Mouse (Mus musculus): Measurements from ENCODE around the gene Rab44. TPM values are rescaled to one million over a fixed set of nuclear protein-coding genes. Genes with fewer than 3 reads are reported as not detected.
"Not testable (repeated sequence)": the region's sequence is repeated elsewhere in the genome, so short reads cannot be mapped to it uniquely, and the experiment has no call there.

Gene Rab44
- not detected in 2 replicates for polyA plus RNA-seq (2011; ENCODE audit: insufficient read depth, insufficient read length, low read depth, missing spikeins)

- Histone ChIP-seq H3K4me1 (ENCODE audit: control insufficient read depth, insufficient read depth, low read length) (no peaks in the 10 kb centered on the region), H3K36me3 (ENCODE audit: control insufficient read depth, insufficient read depth, low read length, poor library complexity, severe bottlenecking) (no peaks in the 10 kb centered on the region), H3K9ac (ENCODE audit: low read depth, poor library complexity, severe bottlenecking) (no peak within 1 kb of the TSS), H3K27ac (ENCODE audit: insufficient read depth, low read length) (no peak within 1 kb of the TSS), H3K4me3 (ENCODE audit: low read depth, low read length) (no peak within 1 kb of the TSS), H3K27me3 (ENCODE audit: control insufficient read depth, insufficient read depth, low read length, poor library complexity, severe bottlenecking) (no peaks in the 10 kb centered on the region; the same call in 1 of the 2 replicates), H3K9me3 (replicated peaks; ENCODE audit: control insufficient read depth, insufficient read depth, low read length, poor library complexity, severe bottlenecking) (no peaks in the 10 kb centered on the region)
- no peak for TF ChIP-seq EP300 (IDR thresholded peaks at IDR 0.05; ENCODE audit: insufficient read depth, low read depth, low read length)
- no peak for TF ChIP-seq POLR2A (IDR thresholded peaks at IDR 0.05; ENCODE audit: insufficient read depth, low read length)
- TF ChIP-seq CTCF (IDR thresholded peaks at IDR 0.05; ENCODE audit: low read depth, low read length): no peak
Observed at GRCm38 (mm10) chr17:29113591-29114352, at the start of gene Rab44. Rab44 (plus strand) TSS chr17:29114145.

GRCm38 (mm10) chr17:29065245-29065940 is 48.6 kb upstream of the Rab44 start:
- peaks cover 6% of the 10 kb centered on the region for H3K4me1 ChIP-seq (ENCODE audit: control insufficient read depth, insufficient read depth, low read length)
- no peaks in the 10 kb centered on the region for H3K27me3 ChIP-seq (ENCODE audit: control insufficient read depth, insufficient read depth, low read length, poor library complexity, severe bottlenecking)
- no peak overlapping the region for H3K4me3 ChIP-seq (ENCODE audit: low read depth, low read length)
- H3K36me3 ChIP-seq (ENCODE audit: control insufficient read depth, insufficient read depth, low read length, poor library complexity, severe bottlenecking): no peaks in the 10 kb centered on the region
- no peak for TF ChIP-seq POLR2A (IDR thresholded peaks at IDR 0.05; ENCODE audit: insufficient read depth, low read length)
- no peak for TF ChIP-seq EP300 (IDR thresholded peaks at IDR 0.05; ENCODE audit: insufficient read depth, low read depth, low read length)
- no peak for TF ChIP-seq CTCF (IDR thresholded peaks at IDR 0.05; ENCODE audit: low read depth, low read length)
- peak overlapping the region; percentile 85 for H3K27ac ChIP-seq (ENCODE audit: insufficient read depth, low read length)
- peak overlapping the region; percentile 24; the same call in 1 of the 2 replicates for H3K9ac ChIP-seq (ENCODE audit: low read depth, poor library complexity, severe bottlenecking)
- no peaks in the 10 kb centered on the region for H3K9me3 ChIP-seq (replicated peaks; ENCODE audit: control insufficient read depth, insufficient read depth, low read length, poor library complexity, severe bottlenecking)

GRCm38 (mm10) chr17:29065971-29066370 is 48.0 kb upstream of the Rab44 start:
- TF ChIP-seq CTCF (IDR thresholded peaks at IDR 0.05; ENCODE audit: low read depth, low read length): no peak
- TF ChIP-seq EP300 (IDR thresholded peaks at IDR 0.05; ENCODE audit: insufficient read depth, low read depth, low read length): no peak
- TF ChIP-seq POLR2A (IDR thresholded peaks at IDR 0.05; ENCODE audit: insufficient read depth, low read length): no peak
- peaks cover 6% of the 10 kb centered on the region for H3K4me1 ChIP-seq (ENCODE audit: control insufficient read depth, insufficient read depth, low read length)
- H3K36me3 ChIP-seq (ENCODE audit: control insufficient read depth, insufficient read depth, low read length, poor library complexity, severe bottlenecking): no peaks in the 10 kb centered on the region
- H3K27ac ChIP-seq (ENCODE audit: insufficient read depth, low read length): no peak overlapping the region
- no peaks in the 10 kb centered on the region for H3K27me3 ChIP-seq (ENCODE audit: control insufficient read depth, insufficient read depth, low read length, poor library complexity, severe bottlenecking)
- no peaks in the 10 kb centered on the region for H3K9me3 ChIP-seq (replicated peaks; ENCODE audit: control insufficient read depth, insufficient read depth, low read length, poor library complexity, severe bottlenecking)
- H3K9ac ChIP-seq (ENCODE audit: low read depth, poor library complexity, severe bottlenecking): no peak overlapping the region
- no peak overlapping the region for H3K4me3 ChIP-seq (ENCODE audit: low read depth, low read length)

DNA sequence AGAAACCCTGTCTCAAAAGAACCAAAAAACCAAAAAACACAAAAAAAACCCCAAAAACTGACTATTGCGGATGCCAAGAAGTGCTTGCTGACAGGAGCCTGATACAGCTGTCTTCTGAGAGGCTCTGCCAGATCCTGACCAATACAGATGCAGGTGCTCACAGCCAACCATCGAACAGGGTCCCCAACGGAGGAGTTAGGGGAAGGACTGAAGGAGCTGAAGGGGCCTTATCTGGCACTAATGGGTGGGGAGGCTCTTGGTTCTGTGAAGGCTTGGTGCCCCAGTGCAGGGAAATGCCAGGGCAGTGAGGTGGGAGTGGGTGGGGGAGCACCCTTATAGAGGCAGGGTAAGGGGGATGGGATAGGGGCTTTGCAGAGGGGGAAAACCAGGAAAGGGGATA is 46.5 kb upstream of the Rab44 start:
- H3K4me1 ChIP-seq (ENCODE audit: control insufficient read depth, insufficient read depth, low read length); H3K4me3 ChIP-seq (ENCODE audit: low read depth, low read length); H3K27ac ChIP-seq (ENCODE audit: insufficient read depth, low read length); H3K27me3 ChIP-seq (ENCODE audit: control insufficient read depth, insufficient read depth, low read length, poor library complexity, severe bottlenecking); H3K36me3 ChIP-seq (ENCODE audit: control insufficient read depth, insufficient read depth, low read length, poor library complexity, severe bottlenecking); H3K9me3 ChIP-seq (replicated peaks; ENCODE audit: control insufficient read depth, insufficient read depth, low read length, poor library complexity, severe bottlenecking); H3K9ac ChIP-seq (ENCODE audit: low read depth, poor library complexity, severe bottlenecking): not testable (repeated sequence)

DNA sequence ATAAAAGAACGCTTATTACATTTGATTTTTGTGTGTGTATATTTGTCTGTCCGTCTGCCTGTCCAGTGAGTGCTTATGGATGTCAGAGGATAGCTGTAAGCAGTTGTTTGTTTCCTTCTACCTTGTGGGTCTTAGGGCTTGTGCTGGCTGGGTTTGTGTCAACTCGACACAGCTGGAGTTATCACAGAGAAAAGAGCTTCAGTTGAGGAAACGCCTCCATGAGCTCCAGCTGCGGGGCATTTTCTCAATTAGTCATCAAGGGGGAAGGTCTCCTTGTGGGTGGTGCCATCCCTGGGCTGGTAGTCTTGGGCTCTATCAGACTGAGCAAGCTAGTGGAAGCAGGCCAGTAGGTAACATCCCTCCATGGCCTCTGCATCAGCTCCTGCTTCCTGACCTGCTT is 46.1 kb upstream of the Rab44 start:
- no peaks in the 10 kb centered on the region for H3K9me3 ChIP-seq (replicated peaks; ENCODE audit: control insufficient read depth, insufficient read depth, low read length, poor library complexity, severe bottlenecking)
- H3K27me3 ChIP-seq (ENCODE audit: control insufficient read depth, insufficient read depth, low read length, poor library complexity, severe bottlenecking): no peaks in the 10 kb centered on the region
- no peak overlapping the region for H3K4me3 ChIP-seq (ENCODE audit: low read depth, low read length)
- no peaks in the 10 kb centered on the region for H3K36me3 ChIP-seq (ENCODE audit: control insufficient read depth, insufficient read depth, low read length, poor library complexity, severe bottlenecking)
- H3K4me1 ChIP-seq (ENCODE audit: control insufficient read depth, insufficient read depth, low read length): peaks cover 9% of the 10 kb centered on the region
- H3K27ac ChIP-seq (ENCODE audit: insufficient read depth, low read length): no peak overlapping the region
- H3K9ac ChIP-seq (ENCODE audit: low read depth, poor library complexity, severe bottlenecking): no peak overlapping the region
- no peak for TF ChIP-seq POLR2A (IDR thresholded peaks at IDR 0.05; ENCODE audit: insufficient read depth, low read length)
- no peak for TF ChIP-seq EP300 (IDR thresholded peaks at IDR 0.05; ENCODE audit: insufficient read depth, low read depth, low read length)
- TF ChIP-seq CTCF (IDR thresholded peaks at IDR 0.05; ENCODE audit: low read depth, low read length): no peak

DNA sequence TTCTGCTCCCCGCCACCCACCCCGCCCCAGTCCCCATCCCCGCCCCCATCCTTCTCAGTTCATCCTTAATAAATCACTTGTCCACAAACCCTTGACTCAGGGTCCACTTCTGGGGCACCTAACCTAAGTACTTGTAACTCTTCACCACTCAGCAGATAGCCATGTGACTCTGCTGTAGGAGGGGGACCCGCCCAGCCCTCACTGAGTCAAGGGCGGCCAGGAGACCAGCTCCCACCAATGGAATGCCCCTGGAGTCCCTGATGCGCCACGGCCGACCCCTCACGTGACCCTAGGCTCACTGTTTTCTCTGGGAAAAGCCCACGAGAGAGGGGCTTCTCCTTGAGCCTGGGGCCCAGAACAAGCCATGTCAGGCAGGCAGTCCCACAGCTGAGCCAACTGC is 44.9 kb upstream of the Rab44 start:
- H3K36me3 ChIP-seq (ENCODE audit: control insufficient read depth, insufficient read depth, low read length, poor library complexity, severe bottlenecking): no peaks in the 10 kb centered on the region
- H3K9me3 ChIP-seq (replicated peaks; ENCODE audit: control insufficient read depth, insufficient read depth, low read length, poor library complexity, severe bottlenecking): no peaks in the 10 kb centered on the region
- no peak overlapping the region for H3K4me3 ChIP-seq (ENCODE audit: low read depth, low read length)
- peaks cover 14% of the 10 kb centered on the region for H3K4me1 ChIP-seq (ENCODE audit: control insufficient read depth, insufficient read depth, low read length)
- 0 out of 2 replicates have a peak overlapping the region, but pooled peaks have one; percentile 3 for H3K27ac ChIP-seq (ENCODE audit: insufficient read depth, low read length)
- H3K9ac ChIP-seq (ENCODE audit: low read depth, poor library complexity, severe bottlenecking): no peak overlapping the region
- TF ChIP-seq CTCF (IDR thresholded peaks at IDR 0.05; ENCODE audit: low read depth, low read length): no peak
- TF ChIP-seq POLR2A (IDR thresholded peaks at IDR 0.05; ENCODE audit: insufficient read depth, low read length): no peak
- TF ChIP-seq EP300 (IDR thresholded peaks at IDR 0.05; ENCODE audit: insufficient read depth, low read depth, low read length): no peak
- H3K27me3 ChIP-seq (ENCODE audit: control insufficient read depth, insufficient read depth, low read length, poor library complexity, severe bottlenecking): no peaks in the 10 kb centered on the region

Measured in ES-Bruce4 (cell line).